Mouse (Mus musculus) embryo, embryonic 10.5 days (tissue): ENCODE results near the gene Ext2.
A peak's percentile ranks its signal among the peaks of the same experiment; 100 is the strongest.

ENCODE experiments used
- DNase-seq: peaks from one replicate; pipeline ENCODE4 v3.0.0-alpha.2; 2015; ENCODE audit warnings: low spot score

The Ext2 gene

DNA sequence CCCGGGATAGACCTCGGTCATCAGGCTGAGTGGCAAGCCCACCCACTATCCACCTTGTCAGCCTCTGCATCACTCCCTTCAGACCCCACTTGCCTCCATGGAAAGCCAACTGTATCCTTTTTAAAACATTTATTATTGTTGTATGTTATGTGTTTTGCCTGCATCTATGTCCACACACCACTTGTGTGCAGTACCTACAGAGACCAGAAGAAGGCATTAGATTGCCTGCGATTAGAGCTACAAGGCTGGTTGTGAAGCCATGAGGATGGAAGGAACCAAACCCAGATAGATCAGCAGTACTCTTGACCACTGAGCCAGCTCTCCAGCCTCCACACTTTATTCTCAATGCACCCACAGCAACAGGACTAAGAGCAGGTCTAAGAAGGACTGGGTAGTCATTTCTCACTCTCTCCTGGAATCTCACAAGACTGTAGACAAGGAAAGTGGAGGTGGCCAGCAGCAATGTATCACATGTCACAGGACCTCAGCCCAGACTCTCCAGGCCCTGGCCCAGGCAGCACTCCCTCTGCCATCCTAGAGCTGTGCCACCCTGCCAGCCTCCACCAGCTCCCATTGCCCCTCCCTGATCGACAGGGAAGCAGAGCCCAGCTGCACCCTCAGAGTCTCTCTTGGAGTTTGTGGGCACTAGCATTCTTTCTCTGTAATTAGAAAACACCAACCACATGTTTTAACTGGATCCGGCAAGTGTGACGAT is 15.7 kb downstream of the Ext2 start:
- DNase-seq: no peak

DNA sequence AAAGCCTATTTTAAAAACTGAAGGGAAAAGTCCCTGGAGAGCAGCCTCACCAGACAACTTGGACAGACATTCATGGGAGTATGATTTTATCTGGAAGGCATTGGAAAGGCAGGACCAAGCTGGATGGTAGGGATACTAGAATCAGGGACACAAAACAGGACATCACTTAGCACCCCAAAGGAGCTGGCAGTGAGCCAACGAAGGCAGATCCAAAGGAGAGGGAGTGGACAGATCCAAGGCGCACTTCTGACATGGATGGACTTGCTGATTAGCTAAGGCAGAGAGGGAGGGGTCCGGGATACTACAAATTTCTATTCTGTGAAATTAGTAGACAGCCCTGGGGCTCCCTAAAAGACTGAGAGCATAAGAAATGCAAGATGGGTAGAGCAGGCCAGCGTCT is 16.8 kb downstream of the Ext2 start:
- no peak for DNase-seq

DNA sequence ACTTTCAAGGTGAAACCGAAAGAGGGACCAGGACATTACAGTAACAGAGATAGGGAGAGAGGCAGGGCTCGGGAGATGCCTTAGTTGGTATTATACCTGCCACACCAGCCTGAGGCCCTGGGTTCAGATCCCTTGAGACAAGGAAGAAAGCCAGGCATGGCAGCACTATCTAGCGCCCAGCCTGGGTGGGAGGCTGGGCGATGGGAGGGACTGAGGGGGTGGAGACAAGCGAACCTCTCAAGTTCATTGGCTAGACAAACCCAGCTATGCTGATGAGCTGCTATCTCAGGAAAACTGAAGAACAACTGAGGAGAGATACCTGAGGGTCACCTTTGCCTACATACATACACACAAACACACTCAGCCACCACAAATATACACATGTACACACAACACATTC is 17.3 kb downstream of the Ext2 start:
- DNase-seq: no peak

DNA sequence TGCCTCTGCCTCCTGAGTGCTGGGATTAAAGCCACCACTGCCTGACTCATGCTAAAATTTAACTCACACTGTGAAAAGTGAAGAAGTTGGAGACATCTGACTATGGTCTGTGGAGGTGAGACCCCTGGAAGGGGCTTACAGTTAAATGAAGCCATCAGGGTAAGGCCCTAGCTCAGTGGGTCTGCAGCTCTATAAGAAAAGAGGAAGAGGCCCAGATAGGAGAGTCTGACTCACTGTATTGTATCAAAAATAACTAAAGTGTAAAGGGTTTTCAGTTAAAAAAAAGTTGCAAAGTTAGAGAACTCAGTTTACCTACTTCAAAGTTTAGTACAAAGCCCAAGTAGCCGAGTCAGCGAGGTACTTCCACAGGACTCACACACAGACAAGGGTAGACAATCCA is 19.4 kb downstream of the Ext2 start:
- no peak for DNase-seq

DNA sequence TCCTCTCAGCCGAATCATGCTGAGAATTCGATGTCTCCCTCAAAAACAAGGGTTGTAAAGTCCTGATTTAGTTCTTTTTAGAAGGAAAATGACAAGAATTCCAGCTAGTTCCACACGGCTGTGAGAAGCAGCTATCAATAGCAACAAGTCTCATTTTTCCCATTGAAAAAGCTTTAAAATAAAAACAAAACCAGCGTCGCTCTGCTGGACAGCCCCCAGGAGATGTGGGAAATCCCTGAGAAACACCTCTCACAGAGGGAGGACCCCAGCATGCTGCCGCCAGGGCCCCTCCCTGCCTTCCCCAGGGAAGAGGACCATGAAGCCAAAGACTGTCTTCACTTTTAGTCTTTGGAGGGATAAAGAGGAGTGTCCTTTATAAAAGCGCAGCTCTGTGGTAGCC is 21.3 kb downstream of the Ext2 start:
- no peak for DNase-seq

DNA sequence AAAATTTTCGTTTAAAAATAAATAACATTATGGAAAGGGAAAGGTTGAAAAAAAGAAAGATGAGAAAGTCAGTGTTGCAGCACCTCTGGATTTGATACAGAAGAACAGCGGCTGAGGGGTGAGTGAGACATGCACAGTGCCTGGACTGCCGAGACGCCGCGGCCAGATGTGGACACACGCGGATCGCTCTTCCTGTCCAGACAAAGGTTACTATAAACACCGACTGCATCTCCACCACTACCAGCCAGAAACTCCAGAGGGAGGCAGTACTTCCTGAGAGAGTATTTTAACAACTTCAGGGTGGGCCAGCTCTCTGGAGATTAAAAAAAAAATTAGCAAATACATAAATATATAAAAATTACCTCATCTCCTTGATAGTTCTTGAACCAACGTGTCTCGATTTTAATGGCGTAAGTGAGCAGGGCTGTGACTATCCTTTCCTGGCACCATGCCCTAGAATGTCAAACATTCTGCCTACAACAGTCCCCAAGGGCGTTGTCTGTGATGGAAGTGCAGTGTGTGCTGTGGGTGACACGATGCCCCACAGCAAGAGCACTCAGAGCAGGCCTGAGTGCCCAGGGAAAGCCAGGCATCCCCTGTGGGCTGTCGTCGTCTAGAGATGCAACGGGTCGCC is 25.1 kb downstream of the Ext2 start:
- no peak for DNase-seq

DNA sequence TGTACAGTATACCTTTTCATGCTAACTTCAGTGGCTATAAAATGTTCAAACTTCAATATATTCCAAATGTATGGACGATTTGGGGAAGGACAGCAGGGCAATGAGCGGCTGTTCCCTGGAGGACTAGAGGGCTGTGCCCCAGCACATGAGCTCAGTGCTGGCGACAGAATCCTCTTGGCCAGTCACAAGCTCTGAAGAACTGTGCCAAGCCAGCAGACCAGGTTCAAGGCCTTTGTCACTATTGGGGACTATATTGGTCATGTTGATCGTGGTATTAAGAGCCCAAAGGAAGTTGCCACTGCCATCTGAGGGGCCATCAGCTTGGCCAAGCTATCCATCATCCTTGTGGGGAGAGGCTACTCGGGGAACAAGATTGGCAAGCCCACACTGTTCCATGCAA is 28.0 kb downstream of the Ext2 start:
- DNase-seq: no peak

DNA sequence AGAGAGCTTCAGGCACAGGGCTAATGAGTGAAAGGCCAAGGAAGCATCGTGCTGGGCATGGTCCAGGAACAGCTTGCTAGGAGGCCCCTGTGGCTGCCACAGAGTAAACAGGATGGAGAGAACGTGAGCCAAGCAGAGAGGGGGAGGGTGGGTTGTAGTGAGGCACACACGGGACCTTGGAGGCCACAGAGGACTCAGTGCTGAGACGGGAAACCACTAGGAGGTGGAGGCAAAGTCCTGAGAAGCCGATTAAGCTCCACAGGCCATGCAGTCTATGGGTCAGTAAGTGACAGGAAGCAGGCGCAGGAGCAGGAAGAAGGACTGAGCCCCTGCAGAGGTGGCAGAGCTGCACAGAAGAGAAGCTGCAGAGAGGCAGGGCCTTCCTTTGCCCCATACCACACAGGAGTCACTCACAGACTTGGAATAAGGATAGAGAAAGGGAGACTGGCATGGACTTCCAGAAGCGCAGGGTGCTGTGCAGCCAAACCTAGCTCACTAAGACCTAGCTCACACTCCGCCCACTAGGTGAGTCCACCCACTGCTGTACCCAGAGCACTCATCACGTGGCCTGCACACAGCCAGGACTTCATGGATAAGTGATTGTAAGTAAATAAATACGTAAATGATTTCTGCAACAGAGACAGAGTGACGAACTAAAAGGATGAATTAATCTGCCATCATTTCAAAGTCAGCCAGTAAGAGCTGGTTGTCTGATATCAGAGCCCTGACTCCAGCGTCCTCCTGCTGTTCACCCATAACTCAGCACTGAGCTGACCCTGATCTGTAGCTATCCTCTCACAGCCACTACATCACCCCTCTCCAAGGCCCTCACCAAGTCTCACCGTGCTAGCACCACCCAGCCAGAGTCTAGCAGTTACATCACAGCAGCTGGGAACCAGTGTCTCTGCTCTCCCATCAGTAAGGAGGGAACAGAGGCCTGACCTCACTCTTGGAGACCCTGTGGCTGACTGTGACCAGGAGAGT is 30.6 kb downstream of the Ext2 start:
- no peak for DNase-seq

DNA sequence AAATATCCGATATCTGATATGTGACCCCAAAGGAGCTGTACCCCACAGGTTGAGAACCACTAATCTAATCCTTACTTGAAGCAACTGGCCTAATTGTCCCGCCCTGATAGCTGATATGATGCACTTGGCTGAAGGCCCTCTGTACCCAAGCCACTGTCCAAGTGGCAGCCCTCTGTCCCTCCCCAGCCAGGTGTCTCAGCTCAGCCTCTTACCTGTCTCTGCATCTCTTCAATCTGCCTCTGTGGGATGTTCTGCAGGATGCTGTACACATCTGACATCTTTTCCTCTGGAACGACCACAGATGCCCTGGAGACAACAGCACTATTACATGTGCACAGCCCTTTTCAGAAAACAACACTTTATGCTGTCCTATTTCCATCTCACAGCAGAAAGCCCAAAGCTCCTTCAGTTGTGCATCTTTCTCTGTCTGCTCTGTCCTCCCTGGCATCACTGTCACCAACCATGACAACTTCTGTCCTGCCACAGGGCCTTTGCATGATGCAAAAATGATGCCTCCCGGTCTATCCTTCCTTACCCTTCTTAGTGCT is 31.5 kb downstream of the Ext2 start:
- DNase-seq: no peak

DNA sequence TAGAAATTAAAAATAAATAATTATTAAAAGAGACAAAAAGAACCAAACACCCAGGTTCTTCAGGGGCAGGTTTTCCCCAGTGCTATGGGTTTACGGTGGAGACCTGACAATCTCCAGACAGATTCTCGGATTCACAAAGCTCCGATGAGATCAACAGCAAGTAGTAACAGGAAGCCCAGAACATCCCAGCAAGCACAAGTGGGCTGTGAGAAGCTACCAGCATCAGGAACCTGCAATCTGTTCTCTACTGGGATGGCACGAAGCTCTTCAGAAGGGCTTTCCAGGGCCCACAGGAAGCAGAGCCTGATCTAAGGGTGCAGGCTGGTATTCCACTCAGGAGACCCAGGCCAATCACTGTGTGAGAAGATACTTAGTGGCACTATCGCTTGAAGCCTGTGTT is 33.8 kb downstream of the Ext2 start:
- DNase-seq: no peak

DNA sequence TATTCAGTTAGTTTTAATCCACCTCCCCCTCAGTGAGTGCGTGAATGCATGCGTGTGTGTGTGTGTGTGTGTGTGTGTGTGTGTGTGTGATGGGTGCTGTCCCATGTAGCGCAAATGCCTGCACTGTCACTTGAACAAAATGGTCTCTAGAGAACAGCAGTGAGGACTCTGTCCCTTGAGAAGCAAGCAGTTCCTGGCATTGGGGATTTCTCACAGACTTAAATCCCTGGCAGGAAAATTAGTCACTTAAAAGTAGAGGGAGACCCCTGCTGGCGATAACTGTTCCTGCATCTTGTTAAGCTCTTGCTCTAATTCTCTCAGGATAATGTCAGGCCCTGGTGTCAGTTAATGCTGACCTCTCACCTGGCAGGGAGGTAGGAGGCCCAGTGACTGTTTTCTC is 36.2 kb downstream of the Ext2 start:
- DNase-seq: peak; percentile 96

DNA sequence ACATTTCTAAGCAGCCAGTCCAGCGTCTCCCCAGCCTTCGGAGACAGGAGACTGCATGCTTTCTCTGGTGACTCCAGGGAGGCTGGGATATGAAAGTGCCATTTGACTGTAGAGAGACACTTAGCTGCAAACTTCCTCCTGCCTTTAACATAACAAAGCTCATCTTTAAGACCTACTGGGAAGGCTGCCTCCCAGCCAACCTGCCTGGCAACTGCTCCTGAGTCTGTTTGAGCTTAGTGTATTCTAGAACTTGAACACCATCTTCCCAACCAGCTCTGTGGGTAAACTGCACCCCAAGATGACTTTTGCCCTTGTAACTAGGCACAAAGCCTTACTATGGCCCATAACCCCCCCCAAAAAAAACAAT is 37.0 kb downstream of the Ext2 start:
- no peak for DNase-seq

DNA sequence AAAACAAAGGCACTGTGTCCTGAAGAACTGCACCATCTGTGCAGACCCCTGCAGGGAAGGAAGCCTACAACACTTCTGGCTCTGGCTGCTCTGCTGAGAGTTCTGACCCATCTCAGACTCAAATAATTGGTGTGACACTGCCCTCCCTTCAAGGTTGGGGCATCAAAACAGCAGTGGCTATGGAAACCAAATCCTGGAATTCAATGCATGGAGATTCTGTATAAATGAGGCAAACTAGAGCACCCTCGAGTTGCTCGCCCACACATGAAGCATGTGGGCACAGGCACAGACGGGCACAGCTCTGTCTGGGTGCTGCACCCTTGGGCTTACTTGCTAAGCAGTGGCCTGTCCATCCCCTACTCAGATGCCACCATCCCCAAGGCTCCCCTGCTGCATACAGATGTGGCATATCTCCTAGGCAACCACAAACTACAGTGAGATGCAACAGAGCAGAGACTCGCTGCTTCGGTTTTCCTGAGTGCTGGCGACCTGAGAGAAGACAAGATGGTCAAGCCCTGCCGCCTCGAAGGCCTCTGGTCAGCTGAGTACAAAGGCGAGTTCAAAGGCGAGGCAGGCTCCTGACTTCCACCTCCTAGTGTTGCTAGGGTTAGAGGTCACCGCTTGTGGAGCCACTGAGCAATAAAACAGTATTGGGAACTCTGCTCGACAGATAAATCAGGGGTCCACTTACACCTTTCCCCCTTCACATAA is 37.5 kb downstream of the Ext2 start:
- peak; percentile 70 for DNase-seq

DNA sequence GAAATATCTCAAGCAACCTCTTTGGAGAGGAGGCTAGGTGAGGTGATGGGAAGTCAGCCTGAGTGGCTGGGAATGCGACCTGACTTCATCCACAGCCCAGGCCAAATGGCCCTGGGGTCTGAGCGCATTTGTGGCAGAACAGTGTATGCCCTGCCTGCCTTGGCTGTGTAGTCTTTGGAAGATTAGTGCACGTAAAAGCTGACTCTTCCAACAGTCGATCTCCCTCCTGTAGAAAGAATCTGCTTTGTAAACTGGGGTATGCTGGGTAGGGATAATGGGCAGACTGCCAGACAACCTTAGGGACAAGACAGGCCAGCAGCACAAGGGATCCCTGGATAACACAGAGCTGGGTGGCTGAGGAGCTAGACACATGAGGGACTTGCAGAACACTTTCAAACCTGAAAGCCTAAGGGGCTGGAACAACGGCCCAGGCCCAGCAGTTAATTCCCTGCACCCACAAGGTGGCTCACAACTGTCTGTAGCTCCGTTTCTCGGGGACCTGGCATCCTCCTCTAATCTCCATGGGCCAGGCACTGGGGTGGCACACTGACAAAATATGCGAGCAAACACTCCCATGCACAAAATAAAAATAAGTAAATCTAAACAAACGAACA is 38.3 kb downstream of the Ext2 start:
- no peak for DNase-seq

DNA sequence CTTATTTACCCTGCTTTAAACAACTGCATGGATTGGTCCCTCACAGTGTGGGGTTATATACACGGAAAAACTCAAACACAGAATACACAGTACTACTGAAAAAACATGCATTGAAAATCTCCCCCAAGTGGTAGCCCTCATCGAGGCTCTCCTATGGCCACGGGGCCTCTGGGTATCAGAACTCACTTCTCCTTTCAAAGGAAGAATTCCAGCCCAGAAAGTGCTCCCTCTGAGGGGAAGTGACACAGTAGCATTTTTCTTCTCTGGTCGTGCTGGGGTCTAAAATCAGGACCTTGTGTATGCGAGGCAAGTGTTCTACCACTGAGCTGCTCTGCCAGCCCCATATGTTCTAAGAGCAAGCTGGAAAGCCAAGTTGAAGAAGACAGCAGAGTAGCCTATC is 39.7 kb downstream of the Ext2 start:
- DNase-seq: no peak

DNA sequence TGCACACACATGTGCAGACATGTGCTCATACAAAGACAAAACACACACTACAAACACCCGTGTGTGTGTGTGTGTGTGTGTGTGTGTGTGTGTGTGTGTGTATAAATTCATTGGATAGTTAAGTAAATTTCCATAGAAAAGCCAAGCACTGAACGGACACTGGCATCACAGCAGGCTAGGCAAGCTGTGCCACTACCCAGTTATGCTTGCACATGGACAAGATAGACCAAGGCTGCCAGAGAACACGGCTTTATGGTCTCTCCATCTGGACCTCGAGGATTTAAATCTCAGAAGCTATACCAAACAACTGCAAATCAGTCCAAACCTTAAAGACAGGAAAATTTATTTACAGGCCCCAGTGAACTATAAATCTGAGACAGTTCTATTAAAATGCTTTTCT is 40.2 kb downstream of the Ext2 start:
- DNase-seq: no peak

DNA sequence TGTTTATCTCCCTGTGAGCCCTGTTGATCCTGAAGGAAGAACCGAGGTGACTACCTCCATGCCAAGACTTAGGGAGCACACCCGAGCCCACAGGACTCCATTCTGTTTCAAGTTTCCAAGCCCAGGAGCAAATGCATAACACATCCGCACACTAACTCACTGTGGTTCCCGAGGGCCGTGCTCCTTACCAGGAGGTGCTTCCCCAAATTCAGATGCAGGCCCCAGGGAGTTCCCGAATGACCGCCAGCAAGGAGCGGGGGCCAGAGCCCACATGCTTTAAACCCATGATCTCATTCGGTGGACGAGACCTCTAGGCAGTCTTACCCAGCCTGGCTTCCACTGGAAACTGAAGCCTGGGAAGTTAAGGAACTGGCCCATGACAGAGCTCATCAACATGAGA is 41.8 kb downstream of the Ext2 start:
- DNase-seq: no peak

DNA sequence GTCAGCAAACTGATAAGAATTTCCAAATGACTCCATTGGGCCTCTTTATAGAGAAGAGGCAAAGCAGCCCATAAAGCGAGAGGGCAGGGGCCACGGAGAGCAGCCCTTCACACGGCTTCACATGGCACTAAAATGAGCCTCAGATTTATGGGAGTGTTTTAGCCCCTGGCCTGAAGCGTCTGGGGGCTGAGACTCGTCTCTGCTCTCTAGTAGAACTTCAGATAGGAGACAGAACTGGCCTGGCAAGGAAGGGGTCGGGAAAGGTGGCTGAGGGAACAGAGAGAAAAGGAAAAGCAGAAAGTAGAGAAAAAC is 42.5 kb downstream of the Ext2 start:
- DNase-seq: peak; percentile 58

DNA sequence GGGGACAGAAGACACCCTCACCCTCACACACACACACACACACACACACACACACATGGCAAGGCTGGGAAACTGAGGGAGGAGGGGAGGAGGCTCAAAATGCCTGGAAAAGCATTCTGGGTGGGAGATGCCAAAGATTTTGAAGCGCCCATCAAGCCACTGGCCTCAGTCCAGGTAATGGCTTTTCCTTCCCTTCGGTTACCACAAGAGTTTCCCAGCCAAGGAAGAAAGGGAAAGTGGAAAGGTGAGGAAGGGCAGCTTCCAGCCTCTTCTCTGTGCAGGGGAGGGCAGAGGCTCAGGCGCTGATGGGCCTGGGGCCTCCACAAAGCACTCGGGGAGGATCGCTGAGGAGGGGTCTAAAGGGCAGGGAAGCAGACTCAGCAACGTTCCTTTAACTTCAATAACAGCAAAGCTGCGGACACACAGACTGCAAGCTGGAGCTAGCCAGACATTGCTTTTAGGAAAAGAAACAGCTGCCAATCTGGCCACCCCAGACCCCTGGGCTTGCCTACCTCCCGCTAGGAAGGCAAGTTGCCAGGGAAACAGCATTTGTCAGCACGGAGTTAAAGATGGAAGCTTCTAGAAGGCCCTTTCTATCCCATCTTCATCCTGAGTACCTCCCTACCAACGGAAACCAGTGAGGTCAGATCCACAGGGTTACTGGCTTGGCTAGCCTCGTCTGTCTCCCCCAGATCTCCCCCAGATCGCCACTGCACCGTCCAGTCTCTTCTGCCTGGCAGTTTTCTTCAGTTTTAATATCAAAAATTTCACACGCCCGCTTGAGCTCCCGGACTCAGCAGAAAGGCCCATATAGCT is 43.1 kb downstream of the Ext2 start:
- peak; percentile 43 for DNase-seq

DNA sequence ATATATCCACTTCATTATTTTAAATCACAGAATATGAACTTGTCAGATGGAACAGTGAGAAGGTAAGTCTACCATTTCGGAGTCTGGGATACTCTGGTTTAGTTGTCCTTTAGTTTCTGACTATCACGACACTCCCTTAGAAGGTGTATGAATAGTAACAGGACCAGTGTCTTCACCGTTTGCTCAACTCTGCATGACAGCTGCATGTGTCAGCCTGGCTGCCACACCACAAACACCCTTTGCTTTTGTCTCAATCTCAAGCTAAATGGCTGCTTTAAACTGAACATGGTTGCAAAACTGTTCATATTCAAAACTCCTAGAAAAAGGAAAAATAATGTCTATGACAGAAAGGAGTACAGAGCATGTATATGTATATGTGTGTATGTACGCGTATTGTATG is 43.8 kb downstream of the Ext2 start:
- no peak for DNase-seq

DNA sequence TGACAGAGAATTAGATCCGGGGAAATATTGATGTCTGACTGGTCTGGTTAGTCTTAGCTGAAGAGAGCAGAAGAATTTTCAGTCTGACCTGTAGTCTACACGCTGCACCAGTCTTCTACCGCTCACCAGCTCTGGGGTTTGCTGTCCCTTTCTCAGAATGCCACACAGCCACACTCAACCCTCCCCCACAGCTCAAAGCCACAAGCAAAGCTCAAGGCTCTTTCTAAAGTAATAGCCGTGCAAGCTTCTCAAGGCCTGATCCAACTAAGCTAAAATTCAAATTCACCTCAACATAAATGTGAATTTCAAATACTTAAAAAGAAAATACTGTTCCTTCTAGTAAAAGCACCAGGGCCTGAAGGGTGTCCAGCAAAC is 45.3 kb downstream of the Ext2 start:
- DNase-seq: no peak
